Mouse (Mus musculus) lung, postnatal 25 days (tissue): Measurements from ENCODE around the gene Gpr84.

Experiments used
- DNase-seq: peaks from one replicate; pipeline ENCODE4 v3.0.0; 2022; ENCODE audit warnings: low spot score

Gene Gpr84

DNA sequence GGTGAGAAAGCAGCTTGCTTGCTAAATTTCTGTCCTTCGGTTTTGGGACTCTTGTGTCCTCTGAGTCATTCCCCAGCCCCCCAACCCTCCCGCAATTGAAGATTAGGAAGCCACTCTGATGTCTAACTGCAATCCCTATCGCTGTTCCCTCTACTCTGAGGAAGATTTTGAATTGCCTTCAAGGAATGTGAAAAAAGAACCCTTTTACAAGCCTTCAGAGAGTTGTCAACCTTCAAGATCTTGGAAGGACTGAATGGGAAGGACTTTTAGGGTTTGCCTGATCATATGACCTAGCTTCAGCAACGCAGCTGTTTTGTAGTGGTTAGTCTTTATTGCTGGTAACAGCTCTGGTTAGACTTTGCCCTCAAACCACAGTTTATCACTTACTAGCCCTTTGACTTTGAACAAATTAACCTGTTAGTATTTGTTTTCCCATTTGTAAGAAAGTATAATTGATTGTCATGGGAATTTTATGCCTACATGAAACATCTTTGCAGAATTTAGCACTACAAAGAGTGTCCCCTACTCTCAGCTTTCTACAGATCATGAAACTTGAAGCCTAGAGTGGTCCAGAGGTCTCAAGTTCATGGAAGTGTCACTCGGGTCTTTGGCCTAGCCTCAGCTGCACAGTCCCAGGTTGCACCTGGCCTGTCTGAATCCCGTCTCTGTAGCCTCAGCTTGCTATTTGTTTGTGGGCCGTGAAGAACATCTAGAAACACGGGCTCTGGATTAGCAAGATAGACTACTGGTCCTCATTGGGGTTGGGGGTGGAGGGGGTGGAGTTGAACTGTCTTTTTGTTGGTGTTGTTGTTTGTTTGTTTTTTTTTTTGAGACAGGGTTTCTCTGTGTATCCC, 4.4 kb downstream of the Gpr84 start:
- no peak for DNase-seq

- DNase-seq = peak; percentile 97
These were observed 5.2 kb downstream of the Gpr84 start for GRCm38 (mm10) chr15:103305070-103305678.

DNA sequence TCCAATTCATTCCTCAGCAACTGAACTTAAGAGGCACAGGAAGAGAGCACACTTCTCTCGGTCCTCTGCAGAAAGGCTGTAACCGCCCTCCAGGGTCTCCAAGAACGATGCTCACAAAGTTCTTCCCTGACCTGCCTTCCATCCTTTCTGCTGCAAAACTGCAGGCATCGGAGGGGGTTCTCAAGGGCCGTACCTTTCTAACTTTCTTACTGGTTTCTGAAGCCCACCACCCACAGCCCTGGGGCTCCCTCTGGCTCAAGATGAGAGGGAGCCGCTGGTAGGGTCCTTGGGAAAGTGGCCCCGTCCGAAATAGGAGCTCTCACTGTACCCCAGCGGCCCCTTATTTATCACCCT, 5.8 kb downstream of the Gpr84 start:
- DNase-seq = no peak

DNA sequence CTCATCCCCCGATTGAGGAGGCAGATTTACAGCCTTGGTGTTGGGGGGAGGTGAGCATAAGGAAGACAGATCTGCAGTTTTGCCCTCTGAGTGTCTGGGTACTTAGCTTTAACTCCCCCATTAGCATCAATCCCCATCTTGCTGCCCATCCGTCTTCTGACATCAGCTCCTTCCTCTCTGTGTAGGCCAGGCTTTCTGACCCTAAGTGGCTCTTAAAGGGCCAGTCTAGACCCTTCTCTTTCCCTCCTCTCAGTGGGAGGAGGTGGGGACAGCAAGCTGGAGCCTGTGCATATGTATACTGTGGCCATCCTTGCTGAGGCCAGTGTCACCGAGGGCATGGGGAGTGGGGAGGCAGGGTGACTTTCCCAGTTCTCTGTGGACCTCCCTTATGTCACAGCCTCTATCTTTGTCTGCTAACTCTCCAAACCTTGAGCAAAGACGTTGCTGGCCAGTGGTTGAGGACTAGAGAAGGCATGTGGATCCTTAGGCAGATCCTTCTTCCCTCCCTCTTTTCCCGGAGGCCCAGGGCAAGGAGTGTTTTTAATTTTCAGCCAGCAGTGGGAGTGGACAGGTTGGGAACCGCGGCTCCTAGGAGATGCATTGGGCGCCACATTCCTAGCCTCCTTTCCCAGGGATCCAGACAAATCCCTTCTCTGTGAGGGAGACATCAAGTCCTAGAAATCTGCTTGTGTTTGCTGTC, 6.3 kb downstream of the Gpr84 start:
- no peak for DNase-seq

- DNase-seq = no peak
These were observed 7.9 kb downstream of the Gpr84 start for GRCm38 (mm10) chr15:103302341-103303021.

- no peak for DNase-seq
These were observed 8.7 kb downstream of the Gpr84 start for GRCm38 (mm10) chr15:103301547-103302340.

DNA sequence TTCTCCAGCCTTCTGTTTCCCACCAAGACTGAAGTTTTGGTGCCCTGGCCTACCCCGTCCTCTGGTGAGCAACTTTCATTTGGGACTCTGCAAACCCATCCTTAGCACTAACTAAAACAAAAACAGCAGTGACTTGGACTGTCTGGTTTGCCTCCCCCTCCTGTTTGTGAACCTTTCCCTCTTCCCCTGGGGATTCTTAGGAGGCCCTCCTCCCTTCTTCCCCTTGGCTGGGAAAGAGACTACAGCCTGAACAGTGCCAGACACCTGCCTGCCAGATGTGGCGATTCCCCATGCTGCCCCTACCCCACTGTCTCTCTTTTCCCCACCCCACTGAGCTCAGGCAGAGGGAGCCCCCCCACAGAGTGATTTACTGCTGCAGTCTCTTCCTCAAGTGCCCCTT, 9.4 kb downstream of the Gpr84 start:
- no peak for DNase-seq

- no peak for DNase-seq
These were observed 9.9 kb downstream of the Gpr84 start for GRCm38 (mm10) chr15:103300560-103300959.

DNA sequence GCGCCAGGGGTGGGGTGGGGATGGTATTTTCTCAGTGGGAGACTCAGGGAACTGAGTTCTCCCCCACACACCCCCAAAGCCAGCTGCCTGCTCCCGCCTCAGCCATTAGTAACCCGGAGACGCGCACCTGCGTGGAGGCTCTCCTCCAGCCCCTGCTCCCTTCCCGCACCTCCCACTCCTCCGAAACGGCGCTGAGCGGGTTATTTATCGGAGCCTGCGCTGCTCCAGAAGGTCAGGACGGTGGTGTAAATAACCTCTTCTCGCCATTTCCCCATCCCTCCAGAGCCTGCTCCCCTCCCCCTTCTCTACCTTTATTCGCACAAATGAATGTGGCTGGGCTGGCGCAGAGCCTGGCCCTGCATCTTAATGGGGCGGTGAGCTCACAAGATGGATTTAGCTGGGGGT, 10.3 kb downstream of the Gpr84 start:
- no peak for DNase-seq

DNA sequence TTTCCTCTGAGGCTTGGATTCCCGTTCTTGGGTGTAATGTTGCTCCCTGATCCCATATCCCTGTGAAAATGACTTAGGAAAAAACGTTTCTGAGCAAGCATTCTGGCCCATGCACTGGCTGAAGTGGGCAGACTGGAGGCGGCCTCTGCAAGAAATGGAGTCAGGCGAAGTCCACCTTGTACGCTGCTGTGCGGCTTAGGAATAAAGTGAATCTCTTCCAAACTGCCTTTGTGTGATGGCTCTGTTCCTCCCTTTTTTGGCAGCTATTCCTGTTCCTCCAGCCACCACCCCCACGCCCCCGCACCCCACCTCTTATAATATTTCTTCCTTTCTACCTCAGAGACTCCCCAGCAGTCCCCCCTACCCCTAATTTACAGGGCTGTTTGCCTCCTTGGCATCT, 10.8 kb downstream of the Gpr84 start:
- DNase-seq = no peak

DNA sequence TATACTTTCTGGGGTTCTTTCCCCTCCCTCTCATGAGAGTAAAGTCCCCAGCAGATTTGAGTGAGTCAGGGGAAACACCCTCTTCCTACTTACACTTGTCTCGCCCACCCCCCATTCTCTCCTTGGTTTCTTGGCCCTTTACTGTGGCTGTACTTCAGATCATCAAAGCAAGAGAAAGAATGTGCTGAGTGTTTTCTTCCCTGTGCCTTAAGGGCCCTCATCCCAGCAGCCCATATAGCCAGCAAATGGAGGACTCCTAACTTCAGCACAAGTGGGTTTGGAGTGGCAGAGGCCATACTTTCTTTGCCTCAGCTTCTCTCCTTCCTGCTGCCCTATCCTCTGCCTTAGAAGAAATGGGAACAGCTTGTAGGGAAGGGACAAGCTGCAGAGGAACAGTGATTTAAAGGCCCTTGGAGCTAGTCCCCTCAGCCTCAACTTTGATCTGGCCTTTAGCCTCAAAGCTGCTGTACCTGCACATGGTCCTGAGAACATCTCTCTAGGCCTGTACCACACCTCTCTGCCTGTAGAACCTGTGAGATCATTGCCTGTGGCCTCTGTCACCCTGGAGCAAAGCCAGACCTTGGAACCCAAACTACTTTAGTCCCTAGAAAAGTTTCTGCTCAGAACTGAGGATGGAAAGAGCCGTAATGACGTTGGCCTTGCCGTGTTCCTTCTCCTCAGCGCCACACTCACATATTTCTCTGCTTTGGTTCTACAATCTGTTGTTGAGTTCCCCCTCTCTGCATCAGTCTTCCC, 11.4 kb downstream of the Gpr84 start:
- DNase-seq = no peak

- DNase-seq = no peak
These were observed 12.4 kb downstream of the Gpr84 start for GRCm38 (mm10) chr15:103298026-103298425.

DNA sequence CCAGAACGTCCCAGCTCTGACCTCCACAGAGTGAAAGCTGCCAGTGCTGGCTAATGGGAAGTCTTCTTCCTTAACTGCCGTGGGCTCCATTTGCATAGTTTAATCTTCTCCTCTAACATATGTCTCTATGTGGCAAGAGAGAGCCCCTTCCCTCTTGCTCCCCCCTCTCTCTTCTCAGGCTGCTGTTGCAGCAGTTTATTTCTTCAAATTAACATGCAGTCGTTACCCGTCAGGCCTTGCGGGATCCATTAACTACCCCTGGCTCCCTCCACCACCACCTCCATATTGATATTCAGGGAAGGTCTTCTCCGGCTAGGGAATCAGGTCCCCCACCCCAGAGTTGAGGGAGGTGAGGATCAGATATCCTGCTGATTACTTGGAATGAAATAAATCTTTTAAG, 13.1 kb downstream of the Gpr84 start:
- DNase-seq = no peak

DNA sequence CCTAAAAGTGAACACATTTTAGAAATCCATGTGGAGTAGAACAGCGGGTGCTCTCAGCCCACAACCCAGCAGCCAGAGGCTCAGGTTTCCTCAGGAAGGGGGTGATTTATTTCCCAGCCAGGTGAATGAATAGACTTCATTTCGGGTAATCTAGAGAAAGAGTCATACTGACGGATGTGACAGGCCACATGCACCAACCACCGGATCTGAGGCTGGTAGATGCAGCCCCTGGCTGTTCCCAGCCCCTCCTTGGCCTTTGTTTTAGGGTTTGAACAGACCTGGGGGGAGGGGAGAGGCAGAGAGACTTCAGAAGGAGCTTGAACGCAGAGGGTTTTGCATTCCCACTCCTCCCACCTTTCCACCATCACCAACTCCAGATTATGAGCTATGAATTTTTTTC, 14.6 kb downstream of the Gpr84 start:
- no peak for DNase-seq

- no peak for DNase-seq
These were observed 15.8 kb downstream of the Gpr84 start for GRCm38 (mm10) chr15:103294649-103295048.

DNA sequence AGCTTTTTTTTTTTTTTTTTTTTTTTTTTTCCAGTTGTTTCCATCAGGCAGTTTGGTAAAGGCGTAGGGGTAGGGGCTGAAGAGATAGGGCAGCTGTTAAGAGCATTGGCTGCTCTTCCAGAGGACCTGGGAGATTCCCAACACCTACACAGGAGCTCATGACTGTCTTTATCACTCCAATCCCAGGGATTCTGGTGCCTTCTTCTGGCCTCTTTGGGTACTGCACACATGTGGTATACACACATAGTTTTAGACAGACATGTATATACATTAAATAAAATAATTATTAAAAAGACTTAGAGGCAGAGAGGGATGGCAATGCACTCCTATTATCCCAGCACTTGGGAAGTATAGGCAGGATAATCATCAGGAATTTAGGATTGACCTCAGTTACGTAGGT, 17.0 kb downstream of the Gpr84 start:
- DNase-seq = no peak

- DNase-seq = no peak
These were observed 17.6 kb downstream of the Gpr84 start for GRCm38 (mm10) chr15:103292673-103293345.

DNA sequence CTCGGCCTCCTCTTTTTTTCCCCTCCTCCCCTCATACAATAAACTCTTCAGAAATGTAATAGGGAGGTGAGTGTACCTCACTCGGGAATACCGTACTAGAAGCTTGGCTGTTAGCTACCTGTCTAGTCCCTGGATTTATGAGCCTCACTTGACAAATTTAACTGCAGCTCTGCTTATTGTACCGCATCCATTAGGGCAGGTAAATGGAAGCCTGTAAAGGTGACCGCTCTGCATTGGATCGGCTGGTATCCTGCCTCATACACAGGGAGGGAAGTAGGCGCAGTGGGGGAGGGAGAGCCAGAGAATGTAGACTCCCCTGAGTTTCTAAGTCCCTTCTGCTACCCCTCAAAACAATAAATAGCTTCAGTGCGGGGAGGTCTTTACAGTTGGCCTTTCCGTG, 19.6 kb downstream of the Gpr84 start:
- no peak for DNase-seq

- DNase-seq = no peak
These were observed 20.0 kb downstream of the Gpr84 start for GRCm38 (mm10) chr15:103290417-103290816.

GRCm38 (mm10) chr15:103289600-103289999, 20.8 kb downstream of the Gpr84 start:
- DNase-seq = no peak
